Mouse (Mus musculus) embryonic fibroblast, embryonic 13.5 days (primary cell): ENCODE measurements at regions not wholly inside any gene's neighbourhood (a gene's known extent, or its start where the extent isn't known, plus 50 kb on each side); places are given as distances from the start of the nearest gene placed in this dataset.
A peak's percentile ranks its signal among the peaks of the same experiment; 100 is the strongest.

Experiments
- H3K27ac ChIP-seq: 2 replicates; pipeline ENCODE4 v1.5.1; 2012; ENCODE audit warnings: low read length, control low read depth, inconsistent platforms; ENCODE audit not compliant: insufficient read depth
- H3K4me1 ChIP-seq: 2 replicates; pipeline ENCODE4 v1.6.1; 2011; ENCODE audit warnings: low read length; ENCODE audit not compliant: control insufficient read depth, insufficient read depth
- H3K4me3 ChIP-seq: 2 replicates; pipeline ENCODE4 v1.5.1; 2011; ENCODE audit warnings: mild to moderate bottlenecking, control low read depth, low read length; ENCODE audit not compliant: insufficient read depth
- CTCF ChIP-seq: IDR thresholded peaks from 2 replicates; pipeline ENCODE4 v1.5.1; 2011; ENCODE audit warnings: mild to moderate bottlenecking, control low read depth, low read length, moderate library complexity, borderline replicate concordance; ENCODE audit not compliant: insufficient read depth
- POLR2A ChIP-seq: IDR thresholded peaks from 2 replicates; pipeline ENCODE4 v1.6.1; 2011; ENCODE audit warnings: low read depth, mild to moderate bottlenecking, control low read depth, low read length, moderate library complexity

DNA sequence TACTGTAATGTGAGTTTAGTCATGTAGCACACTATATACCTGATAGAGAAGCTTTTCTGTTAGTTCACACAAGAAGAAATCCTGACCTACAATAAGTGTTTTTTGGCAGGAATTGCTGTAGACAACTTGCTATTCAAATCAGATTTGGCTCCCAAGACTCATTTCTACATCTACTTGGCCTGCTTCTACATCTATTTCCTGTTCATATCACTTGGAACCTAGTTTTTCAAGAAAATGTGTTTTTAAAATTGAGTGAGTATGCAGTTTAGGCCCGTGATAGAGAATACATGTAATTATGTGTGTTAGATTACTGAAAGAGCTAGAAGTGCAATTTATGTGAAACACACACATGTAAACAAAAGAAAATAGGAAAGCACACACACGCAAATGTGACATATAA, 176.4 kb upstream of the Paip1 start:
- TF ChIP-seq POLR2A (no peak), CTCF (no peak)

GRCm38 (mm10) chr13:119256350-119256749, 172.1 kb upstream of the Paip1 start:
- H3K4me1 ChIP-seq, result no peaks in the 10 kb centered on the region
- TF ChIP-seq POLR2A, result no peak
- no peak for TF ChIP-seq CTCF
- no peak overlapping the region for H3K4me3 ChIP-seq
- no peak overlapping the region for H3K27ac ChIP-seq

More for the DNA sequence above, 176.4 kb upstream of the Paip1 start:
- Histone ChIP-seq H3K4me1 (no peaks in the 10 kb centered on the region), H3K4me3 (no peak overlapping the region), H3K27ac (no peak overlapping the region)

DNA sequence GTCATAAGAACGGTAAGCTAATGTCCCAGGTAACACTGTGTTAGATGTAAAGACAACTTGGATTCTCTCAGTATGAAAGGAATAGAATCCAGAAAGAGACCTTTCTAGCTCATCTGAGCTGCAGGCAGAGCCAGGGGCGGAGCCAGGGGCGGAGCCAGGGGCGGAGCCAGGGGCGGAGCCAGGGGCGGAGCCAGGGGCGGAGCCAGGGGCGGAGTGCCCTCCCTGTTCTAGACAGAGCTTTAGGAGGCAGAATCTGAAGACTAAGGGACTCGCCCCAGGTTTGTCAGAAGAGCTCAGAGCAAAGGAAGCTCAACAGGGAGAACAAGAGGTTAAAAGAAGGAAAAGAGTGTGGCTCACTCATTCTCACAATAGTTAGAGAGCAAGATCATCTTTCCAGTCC, 169.9 kb upstream of the Paip1 start:
- TF ChIP-seq CTCF (no peak), POLR2A (no peak)
- no peak overlapping the region for H3K27ac ChIP-seq
- H3K4me3 ChIP-seq, result no peak overlapping the region
- H3K4me1 ChIP-seq, result no peaks in the 10 kb centered on the region

GRCm38 (mm10) chr13:119263561-119263960, 164.8 kb upstream of the Paip1 start:
- Histone ChIP-seq H3K4me3 (no peak overlapping the region), H3K27ac (no peak overlapping the region), H3K4me1 (no peaks in the 10 kb centered on the region; the same call in 1 of the 2 replicates)
- no peak for TF ChIP-seq POLR2A
- TF ChIP-seq CTCF, result no peak

DNA sequence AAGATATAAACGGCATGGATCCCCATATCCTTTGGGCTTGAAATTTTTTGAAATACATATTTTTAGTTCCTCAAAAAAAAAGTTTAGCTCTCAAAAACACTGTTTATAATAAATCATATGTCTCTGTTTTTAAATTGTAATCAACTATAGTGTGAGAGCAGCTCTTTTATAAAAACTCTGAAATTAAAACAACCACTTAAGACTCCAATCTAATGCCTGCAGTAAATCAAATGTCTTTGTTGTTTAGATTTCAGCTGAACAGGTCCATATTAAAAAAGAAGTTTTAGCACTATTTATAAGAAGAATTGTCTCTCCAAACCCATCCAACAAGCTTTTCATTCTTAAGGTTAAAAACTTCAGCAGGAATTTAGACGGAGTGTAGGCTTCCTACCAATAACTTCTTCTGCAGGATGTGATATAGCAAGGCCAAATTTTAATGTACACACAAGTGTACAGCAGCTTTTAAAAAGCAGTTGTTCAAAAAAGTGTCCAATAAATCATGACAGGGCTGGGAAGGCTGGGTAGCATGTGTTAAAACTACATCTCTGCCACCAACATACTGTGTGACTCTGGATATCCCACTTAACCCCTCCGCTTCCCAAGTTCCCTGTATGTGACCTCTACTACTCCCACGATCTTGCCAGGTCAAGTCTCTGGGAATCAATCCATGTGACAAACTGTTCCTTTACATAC, 160.6 kb upstream of the Paip1 start:
- Histone ChIP-seq H3K4me1 (no peaks in the 10 kb centered on the region; the same call in 1 of the 2 replicates), H3K4me3 (no peak overlapping the region), H3K27ac (peak overlapping the region; percentile 52)
- no peak for TF ChIP-seq CTCF
- no peak for TF ChIP-seq POLR2A

- Histone ChIP-seq H3K4me3 (no peak overlapping the region), H3K4me1 (no peaks in the 10 kb centered on the region; the same call in 1 of the 2 replicates), H3K27ac (peak overlapping the region; percentile 52)
- TF ChIP-seq POLR2A, result no peak
- TF ChIP-seq CTCF, result no peak
These were observed 160.1 kb upstream of the Paip1 start for GRCm38 (mm10) chr13:119268301-119268675.

DNA sequence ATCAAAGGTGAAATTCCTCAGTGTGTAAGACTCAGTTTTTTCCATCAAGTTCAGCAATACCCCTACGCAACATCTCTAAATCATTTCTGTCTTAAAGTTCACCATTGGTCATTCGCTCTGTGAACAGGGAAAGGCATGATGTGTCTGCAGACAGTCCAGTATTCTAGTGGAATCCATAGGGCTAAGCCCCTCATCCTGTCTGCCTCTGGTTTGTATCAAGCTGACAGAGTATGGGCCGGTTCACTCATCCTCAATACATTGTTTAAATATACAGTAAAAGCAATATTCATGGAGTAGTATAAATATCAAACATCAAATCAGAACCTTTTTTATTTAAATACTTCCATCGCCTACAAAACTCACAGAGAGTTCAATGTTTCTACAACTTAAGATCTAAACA, 152.9 kb upstream of the Paip1 start:
- Histone ChIP-seq H3K27ac (no peak overlapping the region), H3K4me3 (no peak overlapping the region), H3K4me1 (no peaks in the 10 kb centered on the region)
- TF ChIP-seq POLR2A (no peak), CTCF (no peak)

GRCm38 (mm10) chr13:119277308-119277948, 151.0 kb upstream of the Paip1 start:
- H3K4me3 ChIP-seq, result no peak overlapping the region
- H3K4me1 ChIP-seq, result no peaks in the 10 kb centered on the region
- TF ChIP-seq CTCF (no peak), POLR2A (no peak)
- no peak overlapping the region for H3K27ac ChIP-seq

DNA sequence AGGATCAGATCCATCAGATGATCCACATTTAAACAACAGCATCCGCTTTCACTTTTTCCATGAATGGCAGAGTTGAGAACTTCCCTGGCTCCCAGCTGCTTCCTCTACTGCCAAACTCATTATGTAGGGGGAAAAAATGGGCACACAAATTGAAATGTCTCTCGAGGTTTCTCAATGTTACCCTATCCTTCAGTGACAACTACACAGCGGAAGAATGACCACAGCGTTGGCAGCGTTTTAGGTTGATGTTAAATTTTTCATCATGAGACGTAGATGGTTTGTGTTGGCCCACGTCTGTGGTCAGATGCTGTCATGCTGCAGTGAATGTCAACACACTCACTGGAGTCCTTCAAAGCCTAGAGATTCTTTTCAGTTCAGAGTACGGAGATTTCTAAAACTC, 149.0 kb upstream of the Paip1 start:
- H3K4me3 ChIP-seq, result no peak overlapping the region
- TF ChIP-seq POLR2A (no peak), CTCF (no peak)

DNA sequence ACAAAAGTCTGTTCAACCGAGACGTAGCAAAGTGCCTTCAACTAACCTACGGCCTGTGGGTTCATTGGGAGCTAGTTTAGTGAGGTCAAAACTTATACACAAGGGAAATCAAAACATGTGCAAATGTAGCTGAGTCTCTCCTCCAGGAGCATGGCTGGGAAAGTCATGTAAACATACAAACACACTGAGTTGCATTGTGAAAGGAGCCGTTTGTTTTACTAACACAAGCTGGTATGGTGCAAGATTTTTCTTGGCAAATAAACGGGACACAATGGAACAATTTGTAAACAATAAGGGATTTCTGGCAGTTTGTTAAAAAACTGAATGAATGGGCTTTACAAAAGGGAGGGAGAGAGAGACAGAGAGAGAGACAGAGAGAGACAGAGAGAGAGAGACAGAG, 147.8 kb upstream of the Paip1 start:
- no peak overlapping the region for H3K4me3 ChIP-seq
- TF ChIP-seq CTCF (no peak), POLR2A (no peak)

More for the DNA sequence above, 149.0 kb upstream of the Paip1 start:
- H3K4me1 ChIP-seq, result no peaks in the 10 kb centered on the region
- no peak overlapping the region for H3K27ac ChIP-seq

GRCm38 (mm10) chr13:119283448-119283847, 145.0 kb upstream of the Paip1 start:
- 0 out of 2 replicates have a peak, but pooled peaks have one; percentile 20 for TF ChIP-seq CTCF
- no peak for TF ChIP-seq POLR2A
- no peak overlapping the region for H3K27ac ChIP-seq
- no peak overlapping the region for H3K4me3 ChIP-seq
- H3K4me1 ChIP-seq, result no peaks in the 10 kb centered on the region

More for the DNA sequence above, 147.8 kb upstream of the Paip1 start:
- Histone ChIP-seq H3K4me1 (no peaks in the 10 kb centered on the region), H3K27ac (no peak overlapping the region)
